Mouse (Mus musculus): ENCODE measurements around the gene Tekt2. TPM values are rescaled to one million over a fixed set of nuclear protein-coding genes. Genes with fewer than 3 reads are reported as not detected.

Tekt2 gene
- polyA plus RNA-seq, 1 experiment from 2014 or later, result 16.6 TPM

Other genes with a start within 250 kb of the Tekt2 start
- gene Lsm10, start 229.1 kb downstream of the Tekt2 start, polyA plus RNA-seq (2015; fragmentation: Nextera tagmentation; extraction: Ambion mirVana), result 50.1 and 51.2 TPM in 2 replicates
- gene Stk40, start 221.7 kb downstream of the Tekt2 start, polyA plus RNA-seq (2015; fragmentation: Nextera tagmentation; extraction: Ambion mirVana), result 32.4 and 35.4 TPM in 2 replicates
- gene Eva1b, start 177.9 kb downstream of the Tekt2 start, polyA plus RNA-seq (2015; fragmentation: Nextera tagmentation; extraction: Ambion mirVana), result 81.0 and 86.3 TPM in 2 replicates
- 12.1 and 13.8 TPM in 2 replicates for gene Sh3d21, start 162.2 kb downstream of the Tekt2 start, polyA plus RNA-seq (2015; fragmentation: Nextera tagmentation; extraction: Ambion mirVana)
- gene Thrap3, start 122.9 kb downstream of the Tekt2 start, polyA plus RNA-seq (2015; fragmentation: Nextera tagmentation; extraction: Ambion mirVana), result 183 and 198 TPM in 2 replicates
- 46.5 and 50.3 TPM in 2 replicates for gene Map7d1, start 69.3 kb downstream of the Tekt2 start, polyA plus RNA-seq (2015; fragmentation: Nextera tagmentation; extraction: Ambion mirVana)
- 120 and 128 TPM in 2 replicates for gene Trappc3, start 63.4 kb downstream of the Tekt2 start, polyA plus RNA-seq (2015; fragmentation: Nextera tagmentation; extraction: Ambion mirVana)
- gene Col8a2, start 38.9 kb downstream of the Tekt2 start, polyA plus RNA-seq (2015; fragmentation: Nextera tagmentation; extraction: Ambion mirVana), result 71.2 and 79.7 TPM in 2 replicates
- gene Adprhl2, start 4.0 kb downstream of the Tekt2 start, polyA plus RNA-seq (2015; fragmentation: Nextera tagmentation; extraction: Ambion mirVana), result 79.2 and 82.9 TPM in 2 replicates
- 15.2 and 17.1 TPM in 2 replicates for gene Ago3, start 103.9 kb upstream of the Tekt2 start, polyA plus RNA-seq (2015; fragmentation: Nextera tagmentation; extraction: Ambion mirVana)
- gene Ago1, start 142.9 kb upstream of the Tekt2 start, polyA plus RNA-seq (2015; fragmentation: Nextera tagmentation; extraction: Ambion mirVana), result 3.1 and 4.0 TPM in 2 replicates
- 1.9 and 3.3 TPM in 2 replicates for gene Ago4, start 207.8 kb upstream of the Tekt2 start, polyA plus RNA-seq (2015; fragmentation: Nextera tagmentation; extraction: Ambion mirVana)
- 34.4 and 36.1 TPM in 2 replicates for gene Clspn, start 231.2 kb upstream of the Tekt2 start, polyA plus RNA-seq (2015; fragmentation: Nextera tagmentation; extraction: Ambion mirVana)

Data from limb, embryonic 15.5 days (tissue).